Mouse (Mus musculus): ENCODE data around the gene Hipk4. TPM values are rescaled to one million over a fixed set of nuclear protein-coding genes. Genes with fewer than 3 reads are reported as not detected.

Gene Hipk4
- polyA plus RNA-seq, 1 experiment from 2014 or later = 0.56 TPM

DNA sequence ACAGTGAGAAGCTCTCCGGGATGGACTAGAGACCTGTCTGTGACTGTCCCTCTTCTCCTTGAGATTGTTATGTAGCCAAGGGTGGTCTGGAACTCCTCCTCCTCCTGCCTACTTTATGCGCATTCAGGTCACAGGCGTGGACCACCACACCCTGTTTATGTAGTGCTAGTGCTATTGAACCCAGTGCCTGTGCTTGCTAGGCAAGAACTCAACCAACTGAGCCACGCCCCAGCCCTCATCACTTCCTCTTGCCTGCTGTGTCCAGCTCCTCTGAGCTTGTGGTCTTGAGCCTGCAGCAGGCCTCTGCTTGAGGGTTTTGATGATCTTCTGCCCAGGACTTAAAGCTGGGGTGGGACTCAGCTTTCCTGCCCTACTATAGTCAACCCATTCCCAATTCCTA, 49.1 kb downstream of the Hipk4 start:
- Histone ChIP-seq H3K27ac (no peak overlapping the region), H3K4me2 (no peak overlapping the region), H3K4me1 (no peaks in the 10 kb centered on the region), H3K4me3 (no peak overlapping the region), H3K36me3 (ENCODE audit: poor library complexity, severe bottlenecking) (peaks cover 88% of the 10 kb centered on the region), H3K27me3 (no peaks in the 10 kb centered on the region), H3K9me3 (replicated peaks) (no peaks in the 10 kb centered on the region), H3K9ac (no peak overlapping the region)
- WGBS = 92% methylated on average over 4 of the region's 4 CpGs
- ATAC-seq = no peak

DNA sequence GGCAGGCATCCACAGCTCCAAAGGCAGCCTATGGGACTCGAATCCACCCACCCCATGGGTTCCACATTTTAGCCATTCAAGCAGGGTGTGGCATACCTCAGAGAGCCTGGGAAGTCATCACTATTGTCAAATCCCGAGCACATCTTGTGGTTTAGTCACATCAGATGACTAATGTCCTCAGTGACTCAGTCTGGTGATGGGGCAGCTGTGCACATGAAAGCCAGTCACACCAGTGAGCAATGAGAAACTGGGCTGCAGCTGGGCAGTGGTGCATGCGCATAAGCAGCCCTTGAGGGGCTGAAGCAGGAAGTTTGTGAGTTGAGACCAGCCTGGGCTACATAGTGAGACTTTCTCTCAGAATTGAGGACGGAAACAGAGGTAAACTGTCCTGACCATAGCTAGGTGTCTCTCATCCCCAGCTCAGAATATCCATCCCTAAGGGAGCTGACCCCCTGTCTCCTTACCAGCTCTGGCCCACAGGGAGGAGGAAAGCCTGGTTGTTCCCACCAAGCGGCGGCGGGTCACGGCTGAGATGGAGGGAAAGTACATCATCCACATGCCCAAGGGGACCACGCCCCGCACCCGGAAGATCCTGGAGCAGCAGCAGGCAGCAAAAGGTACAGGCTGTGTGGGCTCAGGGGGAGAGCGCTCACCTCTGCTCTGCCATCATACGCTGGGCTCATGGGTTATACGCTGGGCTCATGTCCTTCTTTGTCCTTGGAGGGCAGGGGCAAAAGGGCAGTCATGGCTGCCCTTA, 51.2 kb downstream of the Hipk4 start:
- Histone ChIP-seq H3K27ac (no peak overlapping the region), H3K36me3 (ENCODE audit: poor library complexity, severe bottlenecking) (peaks cover 88% of the 10 kb centered on the region), H3K9ac (no peak overlapping the region), H3K4me2 (no peak overlapping the region), H3K4me1 (no peaks in the 10 kb centered on the region), H3K27me3 (no peaks in the 10 kb centered on the region), H3K9me3 (replicated peaks) (no peaks in the 10 kb centered on the region), H3K4me3 (no peak overlapping the region)
- 95% methylated on average over 14 of the region's 14 CpGs for WGBS
- ATAC-seq = no peak

DNA sequence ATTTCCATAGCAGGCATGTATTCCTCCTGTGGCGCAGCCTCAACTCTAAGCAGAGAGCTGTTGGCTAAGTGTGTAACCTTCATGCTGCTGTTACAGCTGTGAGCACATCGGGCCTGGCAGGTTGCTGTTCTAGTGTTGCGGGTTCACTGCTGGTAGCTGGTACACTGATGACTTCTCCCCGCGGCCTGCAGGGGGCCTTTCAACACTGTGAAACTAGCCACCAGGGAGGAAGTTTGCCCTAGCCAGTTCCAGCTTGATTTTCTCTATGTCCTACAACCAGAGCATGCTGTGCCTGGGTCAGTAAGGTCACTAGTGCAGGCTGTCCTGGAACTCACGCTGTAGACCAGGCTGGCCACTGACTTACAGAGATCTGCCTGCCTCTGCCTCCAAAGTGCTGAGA, 53.8 kb downstream of the Hipk4 start:
- Histone ChIP-seq H3K9ac (no peak overlapping the region), H3K9me3 (replicated peaks) (no peaks in the 10 kb centered on the region), H3K4me1 (no peaks in the 10 kb centered on the region), H3K27me3 (no peaks in the 10 kb centered on the region), H3K4me3 (no peak overlapping the region), H3K27ac (no peak overlapping the region), H3K36me3 (ENCODE audit: poor library complexity, severe bottlenecking) (peaks cover 92% of the 10 kb centered on the region), H3K4me2 (no peak overlapping the region)
- WGBS = 68% methylated on average over 6 of the region's 6 CpGs
- no peak for ATAC-seq

DNA sequence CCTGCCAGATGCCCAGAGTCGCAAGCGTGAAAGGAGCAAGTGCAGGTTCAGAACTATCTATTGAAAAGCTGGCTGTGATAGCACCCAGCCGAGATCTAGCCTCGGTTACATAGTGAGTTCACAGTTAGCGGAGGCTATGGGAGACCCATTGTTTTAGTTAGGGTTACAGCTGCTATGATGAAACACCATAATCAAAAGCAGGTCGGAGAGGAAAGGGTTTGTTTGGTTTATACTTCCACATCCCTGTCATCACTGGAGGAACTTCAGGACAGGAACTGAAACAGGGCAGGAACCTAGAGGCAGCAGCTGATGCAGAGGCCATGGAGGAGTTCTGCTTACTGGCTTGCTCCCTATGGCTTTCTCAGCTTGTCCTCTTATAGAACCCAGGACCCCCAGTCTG, 54.5 kb downstream of the Hipk4 start:
- ATAC-seq = no peak
- 99% methylated on average over 6 of the region's 6 CpGs for WGBS
- H3K4me3 ChIP-seq = no peak overlapping the region
- H3K4me1 ChIP-seq = no peaks in the 10 kb centered on the region
- H3K9me3 ChIP-seq (replicated peaks) = no peaks in the 10 kb centered on the region
- peaks cover 92% of the 10 kb centered on the region for H3K36me3 ChIP-seq (ENCODE audit: poor library complexity, severe bottlenecking)
- H3K27ac ChIP-seq = no peak overlapping the region
- H3K4me2 ChIP-seq = no peak overlapping the region
- H3K27me3 ChIP-seq = no peaks in the 10 kb centered on the region
- H3K9ac ChIP-seq = no peak overlapping the region

DNA sequence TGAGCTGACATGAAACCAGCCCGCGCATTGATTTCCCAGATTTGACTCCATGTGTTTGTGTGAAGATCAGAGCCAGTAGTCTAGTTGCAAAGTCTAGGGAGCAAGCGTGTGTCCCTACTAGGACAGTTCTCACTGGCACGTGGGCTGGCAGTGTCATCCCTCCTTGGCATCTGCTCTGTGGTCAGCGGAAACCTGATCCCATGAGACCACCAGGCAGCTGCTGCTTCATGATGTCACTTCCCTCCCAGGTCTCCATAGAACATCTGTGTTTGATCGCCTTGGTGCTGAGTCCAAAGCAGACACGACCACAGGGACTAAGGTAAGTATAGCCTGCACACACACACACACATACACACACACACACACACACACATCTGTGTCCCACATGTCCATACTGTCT, 55.4 kb downstream of the Hipk4 start:
- ATAC-seq = no peak

DNA sequence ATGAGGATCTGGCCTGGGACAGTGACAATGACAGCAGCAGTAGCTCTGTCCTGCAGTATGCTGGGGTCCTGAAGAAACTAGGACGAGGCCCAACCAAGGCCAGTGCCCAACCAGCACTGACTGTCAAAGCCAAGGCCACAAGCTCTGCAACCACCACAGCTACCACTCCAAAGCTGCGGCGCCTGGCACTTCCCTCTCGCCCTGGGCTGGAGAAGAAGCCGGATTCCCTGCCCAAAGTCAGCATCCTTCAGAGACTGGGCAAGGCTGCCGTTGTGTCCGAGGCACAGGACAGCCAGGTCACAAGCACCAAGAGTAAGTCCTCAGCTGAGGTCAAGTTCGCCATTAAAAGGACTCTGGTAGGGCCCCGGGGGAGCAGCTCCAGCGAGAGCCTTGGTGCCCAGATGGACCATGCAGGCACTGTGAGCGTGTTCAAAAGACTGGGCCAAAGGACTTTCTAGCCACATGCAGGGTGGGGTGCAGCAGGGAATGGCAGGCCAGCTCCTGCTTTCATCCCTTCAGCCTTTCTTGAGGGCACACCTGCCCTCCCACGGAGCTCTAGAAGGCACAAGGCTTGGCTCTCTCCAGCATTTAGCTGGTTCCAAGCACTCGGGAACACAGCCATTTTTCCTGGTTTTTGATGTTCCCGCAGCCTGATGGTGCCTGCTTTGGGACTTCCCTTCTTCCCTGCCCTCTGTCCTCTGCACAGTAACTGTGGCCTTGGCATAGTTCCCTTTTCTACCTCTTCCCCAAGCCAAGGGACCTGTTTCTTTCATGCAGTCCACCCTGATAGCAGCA, 57.5 kb downstream of the Hipk4 start:
- H3K27ac ChIP-seq = no peak overlapping the region
- WGBS = 93% methylated on average over 14 of the region's 14 CpGs
- no peak overlapping the region for H3K4me2 ChIP-seq
- H3K9ac ChIP-seq = no peak overlapping the region
- H3K9me3 ChIP-seq (replicated peaks) = no peaks in the 10 kb centered on the region
- no peaks in the 10 kb centered on the region for H3K4me1 ChIP-seq
- peaks cover 87% of the 10 kb centered on the region for H3K36me3 ChIP-seq (ENCODE audit: poor library complexity, severe bottlenecking)
- H3K27me3 ChIP-seq = no peaks in the 10 kb centered on the region
- no peak overlapping the region for H3K4me3 ChIP-seq
- no peak for ATAC-seq

More for the DNA sequence above, 55.4 kb downstream of the Hipk4 start:
- H3K9ac ChIP-seq = no peak overlapping the region
- no peak overlapping the region for H3K27ac ChIP-seq
- H3K4me3 ChIP-seq = no peak overlapping the region
- no peaks in the 10 kb centered on the region for H3K4me1 ChIP-seq
- no peaks in the 10 kb centered on the region for H3K9me3 ChIP-seq (replicated peaks)
- no peak overlapping the region for H3K4me2 ChIP-seq
- H3K36me3 ChIP-seq (ENCODE audit: poor library complexity, severe bottlenecking) = peaks cover 99% of the 10 kb centered on the region
- H3K27me3 ChIP-seq = no peaks in the 10 kb centered on the region
- 95% methylated on average over 7 of the region's 7 CpGs for WGBS

Other genes starting within 250 kb of the Hipk4 start
- gene Ltbp4, start 185.6 kb upstream of the Hipk4 start, polyA plus RNA-seq (2015; fragmentation: Nextera tagmentation; extraction: Ambion mirVana) = 10.5 and 13.4 TPM in 2 replicates
- gene Shkbp1, start 167.2 kb upstream of the Hipk4 start, polyA plus RNA-seq (2015; fragmentation: Nextera tagmentation; extraction: Ambion mirVana) = 85.4 and 89.3 TPM in 2 replicates
- gene Gm20479, start 165.8 kb upstream of the Hipk4 start, polyA plus RNA-seq (2015; fragmentation: Nextera tagmentation; extraction: Ambion mirVana) = 0.62 TPM in 1 of 2 replicates, not detected in the other
- gene Sptbn4, start 75.6 kb upstream of the Hipk4 start, polyA plus RNA-seq (2015; fragmentation: Nextera tagmentation; extraction: Ambion mirVana) = 0.43 and 0.71 TPM in 2 replicates
- 16.8 and 17.3 TPM in 2 replicates for gene Blvrb, start 75.3 kb upstream of the Hipk4 start, polyA plus RNA-seq (2015; fragmentation: Nextera tagmentation; extraction: Ambion mirVana)
- 18.8 and 19.2 TPM in 2 replicates for gene Sertad3, start 49.5 kb upstream of the Hipk4 start, polyA plus RNA-seq (2015; fragmentation: Nextera tagmentation; extraction: Ambion mirVana)
- 8.5 and 8.7 TPM in 2 replicates for gene Sertad1, start 36.4 kb upstream of the Hipk4 start, polyA plus RNA-seq (2015; fragmentation: Nextera tagmentation; extraction: Ambion mirVana)
- 1.5 and 1.8 TPM in 2 replicates for gene Prx, start 23.9 kb upstream of the Hipk4 start, polyA plus RNA-seq (2015; fragmentation: Nextera tagmentation; extraction: Ambion mirVana)
- 68.2 and 72.8 TPM in 2 replicates for gene Pld3, start 30.0 kb downstream of the Hipk4 start, polyA plus RNA-seq (2015; fragmentation: Nextera tagmentation; extraction: Ambion mirVana)
- gene 2310022A10Rik, start 30.0 kb downstream of the Hipk4 start, polyA plus RNA-seq (2015; fragmentation: Nextera tagmentation; extraction: Ambion mirVana) = 35.1 and 36.5 TPM in 2 replicates
- 75.2 and 82.2 TPM in 2 replicates for gene Akt2, start 68.3 kb downstream of the Hipk4 start, polyA plus RNA-seq (2015; fragmentation: Nextera tagmentation; extraction: Ambion mirVana)
- gene Ttc9b, start 130.6 kb downstream of the Hipk4 start, polyA plus RNA-seq (2015; fragmentation: Nextera tagmentation; extraction: Ambion mirVana) = 37.3 and 42.7 TPM in 2 replicates
- gene Map3k10, start 151.3 kb downstream of the Hipk4 start, polyA plus RNA-seq (2015; fragmentation: Nextera tagmentation; extraction: Ambion mirVana) = 9.0 TPM in 2 replicates
- 10.8 and 12.3 TPM in 2 replicates for gene Zfp607b, start 166.1 kb downstream of the Hipk4 start, polyA plus RNA-seq (2015; fragmentation: Nextera tagmentation; extraction: Ambion mirVana)
- 116 and 129 TPM in 2 replicates for gene Zfp60, start 208.1 kb downstream of the Hipk4 start, polyA plus RNA-seq (2015; fragmentation: Nextera tagmentation; extraction: Ambion mirVana)

Measured in forebrain, embryonic 13.5 days (tissue).